In the genomic region with DNA sequence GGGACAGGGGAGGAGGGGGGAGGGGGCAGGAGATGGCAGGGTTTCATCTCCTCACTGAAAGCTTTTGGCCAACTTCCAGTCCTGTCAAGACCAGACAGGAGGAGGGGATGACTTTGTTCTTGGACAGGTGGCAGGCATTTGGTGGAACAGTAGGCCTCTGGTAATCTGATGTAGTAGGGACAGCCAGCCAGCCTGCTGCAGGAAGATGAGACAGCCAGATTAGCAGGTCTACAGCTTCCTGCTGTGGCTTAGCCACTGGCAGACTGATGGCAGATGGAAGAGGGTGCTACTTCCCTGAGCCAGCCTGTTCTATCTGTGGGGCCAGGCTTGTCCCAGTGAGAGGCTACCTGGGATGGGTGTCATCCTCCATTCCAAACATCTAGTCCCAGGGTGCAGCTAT, we compare ENCODE assay signal across 16 mouse cellular contexts. TPM values are rescaled to one million over a fixed set of nuclear protein-coding genes. Genes with fewer than 3 reads are reported as not detected.
DNase-seq lines count a peak whose midpoint lies in the region; ATAC-seq and TF ChIP-seq lines count a peak whose summit lies in the region.
"Had no signal": no experiment of that assay in that cellular context is flagged by ENCODE, and none has a peak within 500 bp of the region (broad histone marks: within the 10 kb centered on the region; RNA-seq: fewer than 3 reads in every experiment).

No protein-coding gene starts in this region.

- no peaks in the 10 kb centered on the region for H3K27me3 ChIP-seq in forebrain, embryonic 13.5 days
- H3K27me3 ChIP-seq in forebrain, embryonic 10.5 days (ENCODE audit: poor library complexity, severe bottlenecking): no peaks in the 10 kb centered on the region
- no peaks in the 10 kb centered on the region for H3K27me3 ChIP-seq in forebrain, postnatal 0 days (ENCODE audit: insufficient read depth, low read length)
- H3K27me3 ChIP-seq: liver, embryonic 15.5 days; Patski had no signal

- peaks cover 94% of the 10 kb centered on the region for H3K36me3 ChIP-seq in forebrain, embryonic 13.5 days (ENCODE audit: poor library complexity, severe bottlenecking)
- H3K36me3 ChIP-seq in forebrain, embryonic 10.5 days (replicated peaks): peaks cover 96% of the 10 kb centered on the region
- H3K36me3 ChIP-seq in forebrain, postnatal 0 days (ENCODE audit: insufficient read depth): peaks cover 93% of the 10 kb centered on the region
- H3K36me3 ChIP-seq: liver, embryonic 15.5 days had no signal

- H3K4me3 ChIP-seq in forebrain, embryonic 13.5 days: no peak overlapping the region
- no peak overlapping the region for H3K4me3 ChIP-seq in forebrain, embryonic 10.5 days
- no peak overlapping the region for H3K4me3 ChIP-seq in forebrain, postnatal 0 days (ENCODE audit: low read depth, low read length)
- H3K4me3 ChIP-seq: gastrocnemius, adult 2 months; liver, embryonic 15.5 days had no signal

- H3K27ac ChIP-seq in forebrain, embryonic 13.5 days: peak overlapping the region; percentile 11
- H3K27ac ChIP-seq in forebrain, embryonic 10.5 days: no peak overlapping the region
- 0 out of 2 replicates have a peak overlapping the region, but pooled peaks have one; percentile 21 for H3K27ac ChIP-seq in forebrain, postnatal 0 days (ENCODE audit: low read depth, low read length)
- H3K27ac ChIP-seq: gastrocnemius, adult 2 months; liver, embryonic 15.5 days; macrophage had no signal

- ATAC-seq in forebrain, embryonic 13.5 days: no peak
- ATAC-seq in forebrain, postnatal 0 days: no peak
- ATAC-seq: Patski had no signal

- peaks cover 10% of the 10 kb centered on the region for H3K4me1 ChIP-seq in forebrain, embryonic 13.5 days
- peaks cover 5% of the 10 kb centered on the region; the same call in 1 of the 2 replicates for H3K4me1 ChIP-seq in forebrain, embryonic 10.5 days
- no peaks in the 10 kb centered on the region for H3K4me1 ChIP-seq in forebrain, postnatal 0 days (ENCODE audit: insufficient read depth)

- DNase-seq in forebrain, embryonic 10.5 days (ENCODE audit: extremely low spot score, low spot score): no peak
- DNase-seq in retina, postnatal 1 day: peak; percentile 81
- no peak for DNase-seq in retina, embryonic 14.5 days (ENCODE audit: low spot score)
- no peak for DNase-seq in forebrain, postnatal 0 days
- no peak for DNase-seq in adrenal gland, postnatal 36 days
- DNase-seq in frontal cortex, postnatal 36 days (ENCODE audit: low spot score in 2 of 2): no peak
- no peak for DNase-seq in heart, adult 8-10 months (ENCODE audit: low spot score)
- DNase-seq: adrenal gland, adult 8-10 months; B cell, adult 2 months; gastrocnemius, adult 2 months; kidney, postnatal 4 days had no signal

- H3K9ac ChIP-seq in forebrain, embryonic 13.5 days: no peak overlapping the region
- H3K9ac ChIP-seq in forebrain, postnatal 0 days: no peak overlapping the region
- H3K9ac ChIP-seq: liver, embryonic 15.5 days had no signal

- H3K9me3 ChIP-seq in forebrain, embryonic 13.5 days (replicated peaks): no peaks in the 10 kb centered on the region
- H3K9me3 ChIP-seq in forebrain, embryonic 10.5 days: no peaks in the 10 kb centered on the region
- H3K9me3 ChIP-seq in forebrain, postnatal 0 days (ENCODE audit: low read length): no peaks in the 10 kb centered on the region
- H3K9me3 ChIP-seq: liver, embryonic 15.5 days had no signal

- no peak overlapping the region for H3K4me2 ChIP-seq in forebrain, embryonic 13.5 days
- no peak overlapping the region for H3K4me2 ChIP-seq in forebrain, postnatal 0 days (ENCODE audit: low read depth)
- H3K4me2 ChIP-seq: heart, embryonic 11.5 days; liver, embryonic 15.5 days had no signal

- no peak for TF ChIP-seq CTCF in forebrain, postnatal 0 days (IDR thresholded peaks at IDR 0.05; ENCODE audit: low read depth)

RNA-seq across cellular contexts. Expression of gene Cel, which starts 17.2 kb away (rescaled TPM):
- polyA plus RNA-seq in forebrain, embryonic 13.5 days (2015; fragmentation: Nextera tagmentation; extraction: Ambion mirVana): 0.14 TPM in 1 of 2 replicates, not detected in the other
- 0.07 TPM in 1 of 2 replicates, not detected in the other for polyA plus RNA-seq in forebrain, embryonic 10.5 days (2016; fragmentation: Nextera tagmentation; extraction: Ambion mirVana)
- total RNA-seq in forebrain, postnatal 0 days (2014; rRNA removed): not detected in 2 replicates
- polyA plus RNA-seq in forebrain, postnatal 0 days (2015; fragmentation: Nextera tagmentation; extraction: Ambion mirVana): not detected in 2 replicates
- total RNA-seq in adrenal gland, postnatal 36 days (2021): not detected
- total RNA-seq in heart, adult 8-10 months (2022): not detected
- total RNA-seq: adrenal gland, adult 8-10 months; gastrocnemius, adult 2 months had no signal
- polyA plus RNA-seq: heart, embryonic 11.5 days; macrophage; Patski had no signal

RNA-seq across cellular contexts. Expression of gene Ralgds, which starts 33.1 kb away (rescaled TPM):
- 50.9 and 53.6 TPM in 2 replicates for polyA plus RNA-seq in forebrain, embryonic 13.5 days (2015; fragmentation: Nextera tagmentation; extraction: Ambion mirVana)
- polyA plus RNA-seq in forebrain, embryonic 10.5 days (2016; fragmentation: Nextera tagmentation; extraction: Ambion mirVana): 22.5 and 23.2 TPM in 2 replicates
- total RNA-seq in forebrain, postnatal 0 days (2014; rRNA removed): 176 and 197 TPM in 2 replicates
- polyA plus RNA-seq in forebrain, postnatal 0 days (2015; fragmentation: Nextera tagmentation; extraction: Ambion mirVana): 65.3 and 76.8 TPM in 2 replicates
- 10 to 100 TPM; 23.3 to 27.9 TPM for total RNA-seq in adrenal gland, postnatal 36 days (2021)
- 10 to 100 TPM in 2 of 4 experiments, 1 to 10 TPM in 2; 8.5 to 13.9 (median 9.8) TPM for total RNA-seq in heart, adult 8-10 months (2022)

RNA-seq across cellular contexts. Expression of gene Gtf3c5, which starts 37.6 kb away (rescaled TPM):
- 40.7 and 48.2 TPM in 2 replicates for polyA plus RNA-seq in forebrain, embryonic 13.5 days (2015; fragmentation: Nextera tagmentation; extraction: Ambion mirVana)
- polyA plus RNA-seq in forebrain, embryonic 10.5 days (2016; fragmentation: Nextera tagmentation; extraction: Ambion mirVana): 60.1 and 62.6 TPM in 2 replicates
- total RNA-seq in forebrain, postnatal 0 days (2014; rRNA removed): 26.9 and 33.3 TPM in 2 replicates
- 20.0 and 32.7 TPM in 2 replicates for polyA plus RNA-seq in forebrain, postnatal 0 days (2015; fragmentation: Nextera tagmentation; extraction: Ambion mirVana)
- total RNA-seq in adrenal gland, postnatal 36 days (2021): 10 to 100 TPM; 17.5 to 19.5 TPM
- 10 to 100 TPM in 3 of 4 experiments, 1 to 10 TPM in 1; 9.9 to 13.2 (median 10.6) TPM for total RNA-seq in heart, adult 8-10 months (2022)

RNA-seq across cellular contexts. Expression of gene Gm10134, which starts 40.1 kb away (rescaled TPM):
- polyA plus RNA-seq in forebrain, embryonic 13.5 days (2015; fragmentation: Nextera tagmentation; extraction: Ambion mirVana): 0.53 and 0.76 TPM in 2 replicates
- not detected in 2 replicates for polyA plus RNA-seq in forebrain, embryonic 10.5 days (2016; fragmentation: Nextera tagmentation; extraction: Ambion mirVana)
- not detected in 2 replicates for total RNA-seq in forebrain, postnatal 0 days (2014; rRNA removed)
- 1.8 and 2.3 TPM in 2 replicates for polyA plus RNA-seq in forebrain, postnatal 0 days (2015; fragmentation: Nextera tagmentation; extraction: Ambion mirVana)
- 1 to 10 TPM; 2.6 to 3.3 TPM for total RNA-seq in adrenal gland, postnatal 36 days (2021)
- total RNA-seq in heart, adult 8-10 months (2022): 1 to 10 TPM in 2 of 4 experiments, not detected in 2; 1.4 TPM
- polyA plus RNA-seq: heart, embryonic 11.5 days; Patski had no signal

RNA-seq across cellular contexts. Expression of gene Gbgt1, which starts 49.3 kb away (rescaled TPM):
- 0.43 TPM in 1 of 2 replicates, not detected in the other for polyA plus RNA-seq in forebrain, embryonic 13.5 days (2015; fragmentation: Nextera tagmentation; extraction: Ambion mirVana)
- not detected in 2 replicates for polyA plus RNA-seq in forebrain, embryonic 10.5 days (2016; fragmentation: Nextera tagmentation; extraction: Ambion mirVana)
- 1.5 and 4.9 TPM in 2 replicates for total RNA-seq in forebrain, postnatal 0 days (2014; rRNA removed)
- 0.47 and 0.54 TPM in 2 replicates for polyA plus RNA-seq in forebrain, postnatal 0 days (2015; fragmentation: Nextera tagmentation; extraction: Ambion mirVana)
- total RNA-seq in adrenal gland, postnatal 36 days (2021): 1 to 10 TPM; 3.7 to 4.3 TPM
- total RNA-seq in heart, adult 8-10 months (2022): 1 to 10 TPM; 1.2 to 2.4 (median 2.1) TPM
- polyA plus RNA-seq: Patski had no signal
